9 mouse cellular contexts compared by ENCODE assay signal in genomic region chr9:3531521-3531965, GRCm38 (mm10). TPM values are rescaled to one million over a fixed set of nuclear protein-coding genes. Genes with fewer than 3 reads are reported as not detected.
A peak's percentile ranks its signal among the peaks of the same experiment; 100 is the strongest.
DNase-seq lines count a peak whose midpoint lies in the region; ATAC-seq and TF ChIP-seq lines count a peak whose summit lies in the region.
"Had no signal": no experiment of that assay in that cellular context is flagged by ENCODE, and none has a peak within 500 bp of the region (broad histone marks: within the 10 kb centered on the region; RNA-seq: fewer than 3 reads in every experiment).

No protein-coding gene starts in this region.

- no peak for TF ChIP-seq EP300 in stomach, postnatal 0 days (optimal IDR thresholded peaks at IDR 0.05)

- no peak overlapping the region for H3K27ac ChIP-seq in heart, embryonic 11.5 days (ENCODE audit: low read depth, low read length)
- no peak overlapping the region for H3K27ac ChIP-seq in midbrain, embryonic 11.5 days (ENCODE audit: low read depth, low read length)
- H3K27ac ChIP-seq in stomach, postnatal 0 days (replicated peaks): no peak overlapping the region

- ATAC-seq in heart, embryonic 11.5 days (replicated peaks; ENCODE audit: insufficient number of reproducible peaks, low FRiP score, low TSS enrichment): peak; percentile 46; the same call in 1 of the 2 replicates
- ATAC-seq in midbrain, embryonic 11.5 days (ENCODE audit: low FRiP score): peak; percentile 72
- ATAC-seq in stomach, postnatal 0 days (ENCODE audit: low FRiP score, low TSS enrichment): 0 out of 2 replicates have a peak, but pooled peaks have one; percentile 46

- no peaks in the 10 kb centered on the region for H3K36me3 ChIP-seq in heart, embryonic 11.5 days (ENCODE audit: control insufficient read depth, insufficient read depth, low read length)
- no peaks in the 10 kb centered on the region for H3K36me3 ChIP-seq in midbrain, embryonic 11.5 days (ENCODE audit: control insufficient read depth, insufficient read depth, low read length)
- no peaks in the 10 kb centered on the region for H3K36me3 ChIP-seq in stomach, postnatal 0 days (ENCODE audit: control insufficient read depth, insufficient read depth, low read length)

- no peaks in the 10 kb centered on the region for H3K9me3 ChIP-seq in heart, embryonic 11.5 days (replicated peaks; ENCODE audit: control insufficient read depth, low read length)
- H3K9me3 ChIP-seq in midbrain, embryonic 11.5 days (ENCODE audit: control insufficient read depth, low read length): no peaks in the 10 kb centered on the region
- no peaks in the 10 kb centered on the region for H3K9me3 ChIP-seq in stomach, postnatal 0 days (ENCODE audit: control insufficient read depth, low read length)

- DNase-seq in heart, postnatal 25 days (ENCODE audit: low spot score): no peak
- peak; percentile 56 for DNase-seq in cerebellum, adult 9-10 months
- DNase-seq in frontal cortex, postnatal 10 days (ENCODE audit: low spot score in 2 of 2): peak; percentile 43 to 56
- DNase-seq in layer of hippocampus, postnatal 10 days (ENCODE audit: low spot score in 2 of 2): peak; percentile 43 to 50
- peak; percentile 91 for DNase-seq in midbrain, embryonic 11.5 days (ENCODE audit: low spot score, missing footprints)
- no peak for DNase-seq in stomach, postnatal 0 days (ENCODE audit: low spot score)
- no peak for DNase-seq in T-cell, adult 2 months (ENCODE audit: low spot score)

- peak overlapping the region; percentile 78 for H3K9ac ChIP-seq in heart, embryonic 11.5 days (ENCODE audit: low read depth, low read length)
- peak overlapping the region; percentile 90 for H3K9ac ChIP-seq in midbrain, embryonic 11.5 days (ENCODE audit: low read length)
- H3K9ac ChIP-seq in stomach, postnatal 0 days (ENCODE audit: low read length): 0 out of 2 replicates have a peak overlapping the region, but pooled peaks have one; percentile 62

- no peak for TF ChIP-seq CTCF in stomach, postnatal 0 days (IDR thresholded peaks at IDR 0.05; ENCODE audit: low read depth)

- under 1% methylated on average over 15 of the region's 15 CpGs for WGBS in heart, embryonic 11.5 days (ENCODE audit: insufficient replicate concordance)
- WGBS in midbrain, embryonic 11.5 days: 7% methylated on average over 15 of the region's 15 CpGs
- 5% methylated on average over 15 of the region's 15 CpGs for WGBS in stomach, postnatal 0 days

- no peaks in the 10 kb centered on the region for H3K4me1 ChIP-seq in heart, embryonic 11.5 days (ENCODE audit: control insufficient read depth, insufficient read depth, low read length)
- peaks cover 3% of the 10 kb centered on the region; the same call in 1 of the 2 replicates for H3K4me1 ChIP-seq in midbrain, embryonic 11.5 days (ENCODE audit: control insufficient read depth, insufficient read depth, low read length)
- H3K4me1 ChIP-seq in stomach, postnatal 0 days (replicated peaks; ENCODE audit: control insufficient read depth, insufficient read depth): no peaks in the 10 kb centered on the region; the same call in 1 of the 2 replicates

- H3K27me3 ChIP-seq in heart, embryonic 11.5 days (ENCODE audit: control insufficient read depth, insufficient read depth, low read length): no peaks in the 10 kb centered on the region
- H3K27me3 ChIP-seq in midbrain, embryonic 11.5 days (ENCODE audit: control insufficient read depth, insufficient read depth, low read length): no peaks in the 10 kb centered on the region
- H3K27me3 ChIP-seq in stomach, postnatal 0 days (ENCODE audit: control insufficient read depth, insufficient read depth, low read length): no peaks in the 10 kb centered on the region
- H3K27me3 ChIP-seq: CH12.LX had no signal

- peak overlapping the region; percentile 95 for H3K4me2 ChIP-seq in heart, embryonic 11.5 days
- H3K4me2 ChIP-seq in midbrain, embryonic 11.5 days: peak overlapping the region; percentile 70
- H3K4me2 ChIP-seq in stomach, postnatal 0 days (replicated peaks; ENCODE audit: low read depth): peak overlapping the region; percentile 93

- intact Hi-C loops in heart, postnatal 25 days (cut with DNase I): no loop called here

- peak overlapping the region; percentile 71 for H3K4me3 ChIP-seq in heart, embryonic 11.5 days (ENCODE audit: low read depth, low read length)
- H3K4me3 ChIP-seq in midbrain, embryonic 11.5 days (ENCODE audit: low read depth, low read length): peak overlapping the region; percentile 68
- peak overlapping the region; percentile 57 for H3K4me3 ChIP-seq in stomach, postnatal 0 days (ENCODE audit: low read depth, low read length)

RNA-seq across cellular contexts. Expression of gene Gucy1a2, which starts 1.0 kb away (rescaled TPM):
- polyA plus RNA-seq in heart, embryonic 11.5 days (2014; fragmentation: Nextera tagmentation; extraction: Ambion mirVana): 2.6 and 2.9 TPM in 2 replicates
- total RNA-seq in heart, postnatal 25 days (2021): 1 to 10 TPM; 8.5 to 9.7 TPM
- 10 to 100 TPM; 64.4 to 65.4 TPM for total RNA-seq in layer of hippocampus, postnatal 10 days (2021)
- polyA plus RNA-seq in midbrain, embryonic 11.5 days (2014; fragmentation: Nextera tagmentation; extraction: Ambion mirVana): 3.8 and 3.9 TPM in 2 replicates
- 0.19 and 0.39 TPM in 2 replicates for polyA plus RNA-seq in stomach, postnatal 0 days (2015; fragmentation: Nextera tagmentation; extraction: Ambion mirVana)
- total RNA-seq: CH12.LX had no signal

Comparison
In these comparisons a context has a peak if more than half of its experiments do, and no peak if none do; other contexts are left out.
1. DNase-seq: peak in cerebellum, adult 9-10 months (single experiment), frontal cortex, postnatal 10 days (2 of 2), layer of hippocampus, postnatal 10 days (2 of 2) and midbrain, embryonic 11.5 days (single experiment); none in heart, postnatal 25 days (single experiment), stomach, postnatal 0 days (single experiment) and T-cell, adult 2 months (single experiment).
2. Peak in every context shown above with its lines, with median percentiles within 50 percentile points of each other: ATAC-seq, H3K4me2 ChIP-seq, H3K4me3 ChIP-seq and H3K9ac ChIP-seq.